Mouse (Mus musculus): ENCODE measurements around the gene Sgk1. TPM values are rescaled to one million over a fixed set of nuclear protein-coding genes. Genes with fewer than 3 reads are reported as not detected.
A peak's percentile ranks its signal among the peaks of the same experiment; 100 is the strongest.

Sgk1 gene
- 100 to 1,000 TPM; 110 to 144 TPM for total RNA-seq (2021)
- long read RNA-seq, experiment 1, transcript Sgk1-202 (12 exons, 2,576 nt), result minor isoform, 21 of 134 reads
- long read RNA-seq, experiment 1, transcript Sgk1-201 (12 exons, 2,456 nt), result minor isoform, 19 of 134 reads
- long read RNA-seq, experiment 1, transcript Sgk1-213 (12 exons, 2,602 nt), result major isoform, 65 of 134 reads
- long read RNA-seq, experiment 1, partial matches to known transcripts, result 14 of 134 reads
- long read RNA-seq, experiment 1, other reads (novel, unspliced or antisense), result 15 of 134 reads
- long read RNA-seq, experiment 2, transcript Sgk1-213 (12 exons, 2,602 nt), result minor isoform, 7 of 27 reads
- long read RNA-seq, experiment 2, transcript Sgk1-201 (12 exons, 2,456 nt), result major isoform, 13 of 27 reads
- long read RNA-seq, experiment 2, partial matches to known transcripts, result 2 of 27 reads
- long read RNA-seq, experiment 2, other reads (novel, unspliced or antisense), result 2 of 27 reads

GRCm38 (mm10) chr10:21882184-21883081, at the start of gene Sgk1:
TSS of gene Sgk1 (plus strand) at chr10:21882184.
- peak; percentile 10 to 51 for DNase-seq

- DNase-seq, result no peak
Observed at GRCm38 (mm10) chr10:21832282-21832681, 49.7 kb upstream of the Sgk1 start.

GRCm38 (mm10) chr10:21833757-21834156, 48.2 kb upstream of the Sgk1 start:
- no peak for DNase-seq

GRCm38 (mm10) chr10:21835077-21835476, 46.9 kb upstream of the Sgk1 start:
- DNase-seq, result no peak

GRCm38 (mm10) chr10:21839248-21840155, 42.5 kb upstream of the Sgk1 start:
- DNase-seq, result peak; percentile 46 to 58

GRCm38 (mm10) chr10:21843326-21843725, 38.7 kb upstream of the Sgk1 start:
- no peak for DNase-seq

GRCm38 (mm10) chr10:21843861-21844260, 38.1 kb upstream of the Sgk1 start:
- no peak for DNase-seq

GRCm38 (mm10) chr10:21844391-21844790, 37.6 kb upstream of the Sgk1 start:
- no peak for DNase-seq

- no peak for DNase-seq
Observed at GRCm38 (mm10) chr10:21845601-21846282, 36.2 kb upstream of the Sgk1 start.

- no peak for DNase-seq
Observed at GRCm38 (mm10) chr10:21846366-21846765, 35.6 kb upstream of the Sgk1 start.

GRCm38 (mm10) chr10:21847026-21847820, 34.8 kb upstream of the Sgk1 start:
- DNase-seq, result peak in 1 of 2 experiments; percentile 55

- no peak for DNase-seq
Observed at GRCm38 (mm10) chr10:21847931-21848670, 33.9 kb upstream of the Sgk1 start.

- DNase-seq, result peak; percentile 15 to 42
Observed at GRCm38 (mm10) chr10:21849251-21849650, 32.7 kb upstream of the Sgk1 start.

- peak in 1 of 2 experiments; percentile 13 for DNase-seq
Observed at GRCm38 (mm10) chr10:21850330-21850729, 31.7 kb upstream of the Sgk1 start.

- no peak for DNase-seq
Observed at GRCm38 (mm10) chr10:21853122-21853521, 28.9 kb upstream of the Sgk1 start.

- peak; percentile 24 to 36 for DNase-seq
Observed at GRCm38 (mm10) chr10:21853566-21854328, 28.2 kb upstream of the Sgk1 start.

GRCm38 (mm10) chr10:21855338-21855737, 26.6 kb upstream of the Sgk1 start:
- DNase-seq, result no peak

- DNase-seq, result peak; percentile 67 to 81
Observed at GRCm38 (mm10) chr10:21857676-21858075, 24.3 kb upstream of the Sgk1 start.
